Mouse (Mus musculus): ENCODE results near the gene Ppat.

Ppat gene

GRCm38 (mm10) chr5:76906155-76906499, 45.3 kb downstream of the Ppat start:
- peaks cover 17% of the 10 kb centered on the region for H3K36me3 ChIP-seq (ENCODE audit: insufficient read depth, low read length)
- peaks cover 58% of the 10 kb centered on the region for H3K4me1 ChIP-seq (replicated peaks; ENCODE audit: low read depth, low read length)
- H3K4me3 ChIP-seq (replicated peaks; ENCODE audit: low read length), result peak overlapping the region; percentile 95
- no peaks in the 10 kb centered on the region for H3K27me3 ChIP-seq (ENCODE audit: insufficient read depth, low read length)
- TF ChIP-seq CTCF (conservative IDR thresholded peaks at IDR 0.05; ENCODE audit: low read length) (no peak), NANOG (IDR thresholded peaks at IDR 0.05; ENCODE audit: borderline replicate concordance, low read length) (no peak), POU5F1 (IDR thresholded peaks at IDR 0.05; ENCODE audit: borderline replicate concordance, low read length) (no peak)
- no peaks in the 10 kb centered on the region for H3K9me3 ChIP-seq (ENCODE audit: low read length)

GRCm38 (mm10) chr5:76905405-76906154, 45.8 kb downstream of the Ppat start, which contains the start of gene Aasdh:
Aasdh (minus strand) TSS chr5:76905514.
- no peaks in the 10 kb centered on the region for H3K9me3 ChIP-seq (ENCODE audit: low read length)
- TF ChIP-seq NANOG (IDR thresholded peaks at IDR 0.05; ENCODE audit: borderline replicate concordance, low read length), result no peak
- TF ChIP-seq POU5F1 (IDR thresholded peaks at IDR 0.05; ENCODE audit: borderline replicate concordance, low read length), result no peak
- no peak for TF ChIP-seq CTCF (conservative IDR thresholded peaks at IDR 0.05; ENCODE audit: low read length)
- H3K4me1 ChIP-seq (replicated peaks; ENCODE audit: low read depth, low read length), result peaks cover 52% of the 10 kb centered on the region
- H3K27me3 ChIP-seq (ENCODE audit: insufficient read depth, low read length), result no peaks in the 10 kb centered on the region
- H3K36me3 ChIP-seq (ENCODE audit: insufficient read depth, low read length), result peaks cover 21% of the 10 kb centered on the region
- peak within 1 kb of the TSS; percentile 95 for H3K4me3 ChIP-seq (replicated peaks; ENCODE audit: low read length)

- Histone ChIP-seq H3K36me3 (ENCODE audit: insufficient read depth, low read length) (peaks cover 25% of the 10 kb centered on the region), H3K27me3 (ENCODE audit: insufficient read depth, low read length) (no peaks in the 10 kb centered on the region), H3K9me3 (ENCODE audit: low read length) (no peaks in the 10 kb centered on the region), H3K4me3 (replicated peaks; ENCODE audit: low read length) (peak overlapping the region; percentile 95), H3K4me1 (replicated peaks; ENCODE audit: low read depth, low read length) (peaks cover 45% of the 10 kb centered on the region)
- no peak for TF ChIP-seq CTCF (conservative IDR thresholded peaks at IDR 0.05; ENCODE audit: low read length)
- no peak for TF ChIP-seq NANOG (IDR thresholded peaks at IDR 0.05; ENCODE audit: borderline replicate concordance, low read length)
- TF ChIP-seq POU5F1 (IDR thresholded peaks at IDR 0.05; ENCODE audit: borderline replicate concordance, low read length), result no peak
Observed at GRCm38 (mm10) chr5:76904713-76905404, 46.5 kb downstream of the Ppat start.

- H3K4me3 ChIP-seq (replicated peaks; ENCODE audit: low read length), result no peak overlapping the region
- TF ChIP-seq NANOG (IDR thresholded peaks at IDR 0.05; ENCODE audit: borderline replicate concordance, low read length), result no peak
- no peak for TF ChIP-seq POU5F1 (IDR thresholded peaks at IDR 0.05; ENCODE audit: borderline replicate concordance, low read length)
- TF ChIP-seq CTCF (conservative IDR thresholded peaks at IDR 0.05; ENCODE audit: low read length), result no peak
- H3K27me3 ChIP-seq (ENCODE audit: insufficient read depth, low read length), result no peaks in the 10 kb centered on the region
- no peaks in the 10 kb centered on the region for H3K9me3 ChIP-seq (ENCODE audit: low read length)
- peaks cover 42% of the 10 kb centered on the region for H3K36me3 ChIP-seq (ENCODE audit: insufficient read depth, low read length)
- peaks cover 21% of the 10 kb centered on the region for H3K4me1 ChIP-seq (replicated peaks; ENCODE audit: low read depth, low read length)
Observed at GRCm38 (mm10) chr5:76902131-76902530, 49.2 kb downstream of the Ppat start.

- Histone ChIP-seq H3K4me3 (replicated peaks; ENCODE audit: low read length) (no peak overlapping the region), H3K36me3 (ENCODE audit: insufficient read depth, low read length) (peaks cover 86% of the 10 kb centered on the region), H3K4me1 (replicated peaks; ENCODE audit: low read depth, low read length) (peaks cover 6% of the 10 kb centered on the region; the same call in 1 of the 2 replicates), H3K9me3 (ENCODE audit: low read length) (no peaks in the 10 kb centered on the region), H3K27me3 (ENCODE audit: insufficient read depth, low read length) (no peaks in the 10 kb centered on the region)
- TF ChIP-seq POU5F1 (IDR thresholded peaks at IDR 0.05; ENCODE audit: borderline replicate concordance, low read length), result no peak
- TF ChIP-seq NANOG (IDR thresholded peaks at IDR 0.05; ENCODE audit: borderline replicate concordance, low read length), result no peak
Observed at GRCm38 (mm10) chr5:76893084-76893483, 58.3 kb downstream of the Ppat start.

GRCm38 (mm10) chr5:76892608-76893007, 58.8 kb downstream of the Ppat start:
- Histone ChIP-seq H3K4me1 (replicated peaks; ENCODE audit: low read depth, low read length) (peaks cover 6% of the 10 kb centered on the region; the same call in 1 of the 2 replicates), H3K36me3 (ENCODE audit: insufficient read depth, low read length) (peaks cover 83% of the 10 kb centered on the region), H3K27me3 (ENCODE audit: insufficient read depth, low read length) (no peaks in the 10 kb centered on the region), H3K4me3 (replicated peaks; ENCODE audit: low read length) (no peak overlapping the region), H3K9me3 (ENCODE audit: low read length) (no peaks in the 10 kb centered on the region)
- TF ChIP-seq CTCF (conservative IDR thresholded peaks at IDR 0.05; ENCODE audit: low read length) (no peak), POU5F1 (IDR thresholded peaks at IDR 0.05; ENCODE audit: borderline replicate concordance, low read length) (no peak), NANOG (IDR thresholded peaks at IDR 0.05; ENCODE audit: borderline replicate concordance, low read length) (no peak)

GRCm38 (mm10) chr5:76887011-76887410, 64.4 kb downstream of the Ppat start:
- TF ChIP-seq CTCF (conservative IDR thresholded peaks at IDR 0.05; ENCODE audit: low read length) (no peak), POU5F1 (IDR thresholded peaks at IDR 0.05; ENCODE audit: borderline replicate concordance, low read length) (no peak), NANOG (IDR thresholded peaks at IDR 0.05; ENCODE audit: borderline replicate concordance, low read length) (no peak)
- Histone ChIP-seq H3K4me1 (replicated peaks; ENCODE audit: low read depth, low read length) (peaks cover 20% of the 10 kb centered on the region), H3K36me3 (ENCODE audit: insufficient read depth, low read length) (peaks cover 84% of the 10 kb centered on the region), H3K4me3 (replicated peaks; ENCODE audit: low read length) (no peak overlapping the region), H3K27me3 (ENCODE audit: insufficient read depth, low read length) (no peaks in the 10 kb centered on the region), H3K9me3 (ENCODE audit: low read length) (no peaks in the 10 kb centered on the region)

- H3K9me3 ChIP-seq (ENCODE audit: low read length), result no peaks in the 10 kb centered on the region
- TF ChIP-seq POU5F1 (IDR thresholded peaks at IDR 0.05; ENCODE audit: borderline replicate concordance, low read length) (no peak), CTCF (conservative IDR thresholded peaks at IDR 0.05; ENCODE audit: low read length) (no peak), NANOG (IDR thresholded peaks at IDR 0.05; ENCODE audit: borderline replicate concordance, low read length) (no peak)
- peaks cover 78% of the 10 kb centered on the region for H3K36me3 ChIP-seq (ENCODE audit: insufficient read depth, low read length)
- no peak overlapping the region for H3K4me3 ChIP-seq (replicated peaks; ENCODE audit: low read length)
- H3K27me3 ChIP-seq (ENCODE audit: insufficient read depth, low read length), result no peaks in the 10 kb centered on the region
- peaks cover 13% of the 10 kb centered on the region for H3K4me1 ChIP-seq (replicated peaks; ENCODE audit: low read depth, low read length)
Observed at GRCm38 (mm10) chr5:76884107-76884506, 67.3 kb downstream of the Ppat start.
